Mouse (Mus musculus) lung, embryonic 15.5 days (tissue): ENCODE measurements around the gene Rgs1. TPM values are rescaled to one million over a fixed set of nuclear protein-coding genes. Genes with fewer than 3 reads are reported as not detected.
A peak's percentile ranks its signal among the peaks of the same experiment; 100 is the strongest.

Experiments used
- ATAC-seq: fragments of 200-750 bp; cut with Nextera tagmentation; 2 replicates; pipeline ENCODE4 v1.8.0; 2017; ENCODE audit warnings: moderate number of reproducible peaks, borderline replicate concordance; ENCODE audit not compliant: low FRiP score, low TSS enrichment; ENCODE audit errors: extremely low read depth
- H3K27ac ChIP-seq: fragments of 300-500 bp; sonication (generic); 2 replicates; pipeline ENCODE4 v1.5.1; 2015; ENCODE audit warnings: moderate library complexity, mild to moderate bottlenecking, inconsistent platforms
- H3K27me3 ChIP-seq: fragments of 300-500 bp; sonication (generic); 2 replicates; pipeline ENCODE4 v1.6.1; 2015; ENCODE audit warnings: inconsistent platforms
- H3K36me3 ChIP-seq: fragments of 300-500 bp; sonication (generic); 2 replicates; pipeline ENCODE4 v1.6.1; 2015; ENCODE audit warnings: inconsistent platforms
- H3K4me1 ChIP-seq: fragments of 300-500 bp; sonication (generic); 2 replicates; pipeline ENCODE4 v1.6.1; 2015; ENCODE audit warnings: inconsistent platforms
- H3K4me2 ChIP-seq: fragments of 300-500 bp; sonication (generic); 2 replicates; pipeline ENCODE4 v1.6.1; 2015; ENCODE audit warnings: inconsistent platforms, mild to moderate bottlenecking, moderate library complexity
- H3K4me3 ChIP-seq: fragments of 300-500 bp; sonication (generic); 2 replicates; pipeline ENCODE4 v1.5.1; 2015; ENCODE audit warnings: mild to moderate bottlenecking, inconsistent platforms
- H3K9ac ChIP-seq: fragments of 300-500 bp; sonication (generic); 2 replicates; pipeline ENCODE4 v1.6.1; 2015; ENCODE audit warnings: inconsistent platforms
- H3K9me3 ChIP-seq: fragments of 300-500 bp; sonication (generic); 2 replicates; pipeline ENCODE4 v1.6.1; 2016; ENCODE audit warnings: inconsistent platforms
- WGBS: fragments of 180-500 bp; shearing (Covaris S2); methylation state at CpG from one replicate; pipeline ENCODE4 v1.1.7; 2015; 5-methylcytosine and 5-hydroxymethylcytosine counted together
- polyA plus RNA-seq: library from polyadenylated mRNA; unstranded; fragments of >200 nt; fragmentation: Nextera tagmentation; extraction: Ambion mirVana; gene quantifications from 2 replicates; pipeline ENCODE4 v1.2.1, GENCODE M21; 2015

The Rgs1 gene
- 0.33 and 0.67 TPM in 2 replicates for polyA plus RNA-seq

DNA sequence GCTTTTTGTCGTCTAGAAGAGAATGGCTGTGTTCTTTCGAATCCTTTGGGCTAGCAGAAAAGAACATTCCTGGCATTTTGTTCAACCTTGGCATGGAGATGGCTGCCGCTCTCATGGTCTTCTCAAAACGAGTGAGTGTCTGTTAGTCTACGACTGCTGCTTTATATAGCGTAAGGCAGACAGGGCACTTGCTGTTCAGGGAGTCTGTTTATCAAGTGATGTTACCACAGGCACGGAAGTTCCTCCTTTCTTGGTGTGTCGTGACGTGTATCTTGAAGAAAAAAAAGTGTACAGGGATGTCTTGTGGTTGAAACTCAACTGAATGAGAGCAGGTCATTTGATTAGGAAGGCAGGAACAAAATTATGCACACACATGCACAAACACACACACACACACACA, at the start of gene Rgs1:
Gene Rgs1 (minus strand): TSS at position 320 of the 400 bp plus-strand sequence.
- ATAC-seq = no peak
- no peaks in the 10 kb centered on the region for H3K9me3 ChIP-seq
- H3K27me3 ChIP-seq = no peaks in the 10 kb centered on the region
- no peaks in the 10 kb centered on the region for H3K4me1 ChIP-seq
- H3K9ac ChIP-seq = no peak within 1 kb of the TSS
- 72% methylated on average over 9 of the region's 9 CpGs for WGBS
- no peak within 1 kb of the TSS for H3K27ac ChIP-seq
- no peaks in the 10 kb centered on the region for H3K36me3 ChIP-seq
- H3K4me3 ChIP-seq = no peak within 1 kb of the TSS
- no peak within 1 kb of the TSS for H3K4me2 ChIP-seq

DNA sequence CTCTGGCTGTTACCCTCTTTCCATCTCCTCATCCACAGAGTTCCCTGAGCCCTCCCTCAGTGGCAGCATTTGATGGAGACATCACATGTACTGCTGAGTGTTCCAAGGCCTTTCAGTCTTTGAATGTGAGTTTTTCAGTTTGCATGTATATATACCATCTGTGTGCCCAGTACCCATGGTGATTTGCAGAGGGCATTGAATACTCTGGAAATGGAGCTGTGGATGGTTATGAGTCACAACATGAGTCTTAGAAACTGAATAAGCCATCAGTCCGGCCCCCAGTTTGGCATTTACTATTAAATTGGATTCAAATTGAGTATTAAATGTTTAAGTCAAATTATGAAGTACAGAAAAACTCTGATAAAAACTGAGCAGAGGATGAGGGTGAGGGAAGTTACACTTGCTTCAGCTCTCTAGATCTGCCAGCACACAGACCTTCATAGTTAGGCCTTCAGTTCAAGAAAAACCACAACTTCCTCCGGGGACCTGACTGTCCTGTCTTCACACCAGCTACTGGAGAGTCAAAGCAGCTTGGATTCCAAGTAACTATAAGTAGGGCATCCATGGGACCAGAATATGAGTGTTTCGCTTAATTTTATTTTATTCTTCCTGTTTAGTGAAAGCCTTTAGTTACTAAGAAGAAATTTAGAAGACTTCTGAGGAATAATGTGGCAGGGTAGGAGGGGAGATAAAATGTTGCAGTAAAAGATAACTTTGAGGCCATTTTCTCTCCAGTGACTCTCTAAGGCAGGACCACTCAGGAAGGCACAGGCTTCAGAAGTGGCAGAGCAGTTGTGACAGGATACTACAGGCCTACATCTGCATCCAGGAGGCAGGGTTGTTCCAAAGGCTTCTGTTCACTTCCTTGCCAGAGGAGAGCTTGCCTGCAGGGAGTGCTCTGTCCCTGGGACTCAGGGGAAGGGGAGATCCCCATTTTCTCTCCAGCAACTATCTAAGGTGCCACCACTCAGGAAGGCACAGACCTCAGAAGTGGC, 34.3 kb upstream of the Rgs1 start:
- no peak overlapping the region for H3K4me3 ChIP-seq
- no peak overlapping the region for H3K9ac ChIP-seq
- no peaks in the 10 kb centered on the region for H3K36me3 ChIP-seq
- H3K27me3 ChIP-seq = no peaks in the 10 kb centered on the region
- WGBS = 80% methylated on average over 3 of the region's 3 CpGs
- no peaks in the 10 kb centered on the region for H3K4me1 ChIP-seq
- H3K27ac ChIP-seq = no peak overlapping the region
- no peak for ATAC-seq
- H3K4me2 ChIP-seq = no peak overlapping the region
- no peaks in the 10 kb centered on the region for H3K9me3 ChIP-seq

DNA sequence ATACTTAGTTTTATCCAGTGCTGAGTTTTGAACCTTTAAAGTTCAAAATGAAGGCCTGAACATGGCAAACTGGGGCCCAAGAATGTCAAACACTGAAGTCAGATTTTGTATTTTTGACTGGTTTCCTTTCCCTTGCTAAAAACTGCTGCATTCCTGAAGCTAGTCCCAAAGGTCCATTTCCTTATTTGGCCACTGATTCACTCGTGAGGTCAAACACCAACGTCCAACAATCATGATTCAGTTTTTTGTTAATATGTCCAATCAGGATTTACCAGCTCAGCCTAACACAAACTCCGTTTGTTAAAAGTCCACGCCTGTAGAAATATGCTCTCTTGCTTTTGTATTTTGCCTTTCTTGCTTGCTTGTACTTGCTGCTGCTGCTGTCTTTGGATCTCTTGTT, 31.0 kb upstream of the Rgs1 start:
- no peaks in the 10 kb centered on the region for H3K36me3 ChIP-seq
- WGBS = 69% methylated on average over 4 of the region's 4 CpGs
- ATAC-seq = no peak
- H3K4me2 ChIP-seq = no peak overlapping the region
- H3K4me1 ChIP-seq = no peaks in the 10 kb centered on the region
- no peak overlapping the region for H3K27ac ChIP-seq
- H3K4me3 ChIP-seq = no peak overlapping the region
- no peaks in the 10 kb centered on the region for H3K27me3 ChIP-seq
- H3K9me3 ChIP-seq = no peaks in the 10 kb centered on the region
- H3K9ac ChIP-seq = no peak overlapping the region

DNA sequence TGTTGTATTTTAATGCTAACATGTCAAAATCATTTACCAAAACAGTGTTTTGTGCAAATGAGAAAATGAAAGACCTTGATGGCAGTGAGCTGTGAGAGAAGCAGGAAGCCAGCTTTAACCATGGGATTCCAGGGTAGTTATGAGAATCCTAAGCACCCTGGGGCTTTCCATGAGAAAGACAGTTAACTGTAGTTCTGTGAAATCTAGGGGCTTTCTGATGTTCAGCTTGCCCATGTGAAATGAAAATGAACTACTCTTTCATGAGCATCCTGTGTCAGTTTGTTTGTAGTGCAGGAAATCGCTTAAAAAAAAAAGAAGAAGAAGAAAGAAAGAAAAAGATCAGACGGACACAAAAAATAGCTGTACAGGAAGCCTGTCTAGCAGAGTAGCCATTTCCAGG, 23.9 kb upstream of the Rgs1 start:
- Histone ChIP-seq H3K4me2 (no peak overlapping the region), H3K4me3 (no peak overlapping the region), H3K9me3 (no peaks in the 10 kb centered on the region), H3K4me1 (peaks cover 4% of the 10 kb centered on the region; the same call in 1 of the 2 replicates), H3K27me3 (no peaks in the 10 kb centered on the region), H3K9ac (no peak overlapping the region), H3K27ac (no peak overlapping the region), H3K36me3 (no peaks in the 10 kb centered on the region)
- no peak for ATAC-seq
- WGBS = 65% methylated on average over 2 of the region's 2 CpGs

DNA sequence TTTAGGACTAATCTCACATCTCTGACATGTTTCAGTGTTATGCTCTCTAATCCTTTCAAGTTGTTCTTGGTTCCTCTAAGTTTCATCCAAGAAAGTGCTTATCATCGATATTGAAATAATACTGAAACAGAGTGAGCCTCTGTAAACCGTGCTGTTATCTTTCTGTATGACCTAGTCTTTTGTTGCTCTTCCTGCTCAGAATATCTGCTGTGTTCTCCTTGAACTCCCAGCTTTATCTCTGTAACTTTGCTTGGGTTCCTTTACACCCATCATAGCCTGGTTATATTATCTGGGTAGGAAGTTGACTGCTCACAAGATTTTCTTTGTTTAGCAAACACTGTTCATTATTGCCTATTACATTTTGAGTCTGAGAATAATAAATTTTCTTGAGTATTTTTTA, 20.1 kb upstream of the Rgs1 start:
- ATAC-seq = no peak
- H3K4me2 ChIP-seq = no peak overlapping the region
- H3K9ac ChIP-seq = no peak overlapping the region
- WGBS = 80% methylated on average over 2 of the region's 2 CpGs
- no peak overlapping the region for H3K4me3 ChIP-seq
- no peaks in the 10 kb centered on the region for H3K9me3 ChIP-seq
- peaks cover 4% of the 10 kb centered on the region; the same call in 1 of the 2 replicates for H3K4me1 ChIP-seq
- no peaks in the 10 kb centered on the region for H3K36me3 ChIP-seq
- no peak overlapping the region for H3K27ac ChIP-seq
- H3K27me3 ChIP-seq = no peaks in the 10 kb centered on the region

- WGBS = 54% methylated on average over 3 of the region's 3 CpGs
- H3K27ac ChIP-seq = peak overlapping the region; percentile 29; the same call in 1 of the 2 replicates
- peak; percentile 65; the same call in 1 of the 2 replicates for ATAC-seq
Measured at GRCm38 (mm10) chr1:144267471-144268470, 18.7 kb upstream of the Rgs1 start.

DNA sequence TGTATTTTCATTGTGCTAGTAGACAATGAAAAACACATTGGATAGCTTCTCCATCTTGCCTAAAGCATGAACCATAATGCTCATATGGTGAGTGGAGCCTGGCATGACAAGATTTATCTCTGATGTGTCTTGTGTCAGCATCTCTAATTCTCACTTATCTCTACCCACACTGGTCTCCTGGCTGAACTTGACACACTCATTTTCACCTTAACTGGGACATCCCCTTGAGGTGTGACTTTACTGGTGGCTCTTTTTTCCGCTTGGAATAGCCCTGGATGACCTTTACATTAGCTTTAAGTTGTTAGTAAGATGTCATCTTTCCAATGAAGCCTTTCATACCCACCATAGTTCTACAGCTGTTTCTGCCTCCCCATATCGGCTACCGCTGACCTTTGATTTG, 15.0 kb upstream of the Rgs1 start:
- 74% methylated on average over 3 of the region's 3 CpGs for WGBS

More at GRCm38 (mm10) chr1:144267471-144268470, 18.7 kb upstream of the Rgs1 start:
- Histone ChIP-seq H3K36me3 (no peaks in the 10 kb centered on the region), H3K9me3 (no peaks in the 10 kb centered on the region), H3K4me2 (no peak overlapping the region), H3K4me3 (no peak overlapping the region), H3K9ac (no peak overlapping the region), H3K27me3 (no peaks in the 10 kb centered on the region), H3K4me1 (peaks cover 4% of the 10 kb centered on the region; the same call in 1 of the 2 replicates)

DNA sequence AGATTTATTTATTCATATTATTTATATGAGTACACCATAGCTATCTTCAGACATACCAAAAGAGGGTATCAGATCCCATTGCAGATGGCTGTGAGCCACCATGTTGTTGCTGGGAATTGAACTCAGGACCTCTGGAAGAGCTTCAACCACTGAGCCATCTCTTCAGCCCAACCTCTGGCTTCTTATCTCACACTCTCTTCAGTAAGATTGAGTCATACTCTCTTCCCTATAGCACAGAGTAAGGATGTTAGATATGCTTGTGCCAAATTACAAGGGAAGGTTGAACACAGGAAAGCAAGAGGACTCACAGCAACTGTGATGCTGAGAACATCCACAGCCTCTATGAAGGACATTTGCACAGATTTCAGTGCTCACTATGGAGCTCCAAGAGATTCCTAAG, 13.0 kb upstream of the Rgs1 start:
- H3K27ac ChIP-seq = no peak overlapping the region
- H3K4me2 ChIP-seq = no peak overlapping the region
- no peak for ATAC-seq
- no peaks in the 10 kb centered on the region for H3K27me3 ChIP-seq
- no peaks in the 10 kb centered on the region for H3K4me1 ChIP-seq
- no peak overlapping the region for H3K9ac ChIP-seq
- no peaks in the 10 kb centered on the region for H3K36me3 ChIP-seq
- H3K9me3 ChIP-seq = no peaks in the 10 kb centered on the region
- no peak overlapping the region for H3K4me3 ChIP-seq

More for the DNA sequence above, 15.0 kb upstream of the Rgs1 start:
- no peak overlapping the region for H3K4me2 ChIP-seq
- ATAC-seq = no peak
- no peaks in the 10 kb centered on the region for H3K36me3 ChIP-seq
- peaks cover 4% of the 10 kb centered on the region; the same call in 1 of the 2 replicates for H3K4me1 ChIP-seq
- H3K27me3 ChIP-seq = no peaks in the 10 kb centered on the region
- H3K4me3 ChIP-seq = no peak overlapping the region
- H3K9ac ChIP-seq = no peak overlapping the region
- no peaks in the 10 kb centered on the region for H3K9me3 ChIP-seq
- no peak overlapping the region for H3K27ac ChIP-seq

- 58% methylated on average over 3 of the region's 3 CpGs for WGBS
- no peaks in the 10 kb centered on the region for H3K36me3 ChIP-seq
- H3K4me3 ChIP-seq = no peak overlapping the region
- H3K4me2 ChIP-seq = no peak overlapping the region
- no peaks in the 10 kb centered on the region for H3K9me3 ChIP-seq
- H3K27ac ChIP-seq = no peak overlapping the region
- H3K4me1 ChIP-seq = no peaks in the 10 kb centered on the region
- ATAC-seq = no peak
- H3K9ac ChIP-seq = no peak overlapping the region
- H3K27me3 ChIP-seq = no peaks in the 10 kb centered on the region
Measured at GRCm38 (mm10) chr1:144258779-144259178, 9.7 kb upstream of the Rgs1 start.

DNA sequence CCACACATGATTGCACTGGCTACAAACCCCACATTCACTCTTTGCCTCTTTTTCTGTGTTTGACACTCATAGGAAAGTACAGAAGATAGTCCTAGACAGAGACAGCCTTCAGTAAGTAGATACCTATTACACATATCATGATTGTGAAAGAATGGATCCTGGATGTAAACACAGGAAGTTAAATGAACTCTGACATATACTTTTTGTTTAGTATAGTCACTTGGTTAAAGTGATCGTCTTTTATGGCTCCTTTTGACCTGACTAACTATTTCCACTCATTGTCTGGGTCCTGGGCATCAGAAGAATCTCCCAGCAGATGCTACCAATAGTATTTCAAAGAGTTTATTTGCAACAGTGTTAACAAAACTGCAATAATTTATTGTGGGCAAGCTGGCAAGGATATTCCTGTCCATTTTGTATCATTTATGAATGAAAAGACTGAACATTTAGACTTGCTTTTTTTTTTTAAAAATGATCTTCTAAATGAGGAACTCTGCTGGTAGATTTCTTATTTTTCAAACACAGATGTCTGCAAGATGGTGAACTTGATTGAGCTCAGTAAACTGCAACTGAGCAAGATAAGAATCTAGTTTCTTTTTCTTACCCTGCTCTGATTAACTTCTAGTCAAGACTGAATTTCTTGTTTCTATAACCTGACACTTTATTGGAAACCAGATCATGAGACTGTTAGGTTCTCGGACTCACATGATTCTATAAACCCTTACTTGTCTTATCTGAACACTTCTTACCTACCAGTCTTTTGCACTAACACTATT, 7.7 kb upstream of the Rgs1 start:
- H3K4me3 ChIP-seq = no peak overlapping the region

DNA sequence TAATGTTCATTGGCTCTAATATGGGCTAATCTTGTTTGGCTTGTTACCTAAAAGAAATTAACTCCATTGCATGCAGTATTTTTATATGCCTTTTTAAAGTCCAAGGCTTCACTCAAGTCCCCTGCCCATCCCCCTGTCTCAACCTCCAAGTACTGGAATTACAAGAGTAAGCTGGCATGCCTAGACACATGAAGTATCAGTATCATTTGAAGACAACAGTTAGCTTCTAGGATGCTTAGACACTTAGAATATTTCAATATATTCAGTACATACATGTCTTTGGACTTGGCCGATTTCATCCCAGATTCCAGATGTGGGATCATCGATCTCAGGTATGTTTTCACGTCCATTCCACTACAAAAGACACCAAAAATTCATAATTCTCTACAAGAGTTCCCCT, 836 bp downstream of the Rgs1 start:
- no peak overlapping the region for H3K4me3 ChIP-seq

More for the DNA sequence above, 7.7 kb upstream of the Rgs1 start:
- Histone ChIP-seq H3K36me3 (no peaks in the 10 kb centered on the region), H3K27ac (no peak overlapping the region), H3K9me3 (no peaks in the 10 kb centered on the region), H3K27me3 (no peaks in the 10 kb centered on the region), H3K9ac (no peak overlapping the region), H3K4me2 (no peak overlapping the region), H3K4me1 (no peaks in the 10 kb centered on the region)
- ATAC-seq = no peak
- 39% methylated on average over 2 of the region's 2 CpGs for WGBS

More for the DNA sequence above, 836 bp downstream of the Rgs1 start:
- no peak for ATAC-seq
- H3K36me3 ChIP-seq = no peaks in the 10 kb centered on the region
- WGBS = 86% methylated on average over 3 of the region's 3 CpGs
- no peaks in the 10 kb centered on the region for H3K9me3 ChIP-seq
- no peak overlapping the region for H3K9ac ChIP-seq
- no peak overlapping the region for H3K27ac ChIP-seq
- H3K4me2 ChIP-seq = no peak overlapping the region
- H3K27me3 ChIP-seq = no peaks in the 10 kb centered on the region
- H3K4me1 ChIP-seq = no peaks in the 10 kb centered on the region
